Mouse (Mus musculus) kidney, adult 2 months (tissue): ENCODE data around the gene Cgrrf1.

Experiments
- CTCF ChIP-seq: fragments of 200-500 bp; conservative IDR thresholded peaks from 2 replicates; pipeline ENCODE4 v1.5.1; 2011; ENCODE audit warnings: low read depth, mild to moderate bottlenecking, control low read depth, low read length, moderate library complexity, mixed read lengths; ENCODE audit not compliant: insufficient read depth, insufficient read length
- POLR2A ChIP-seq: fragments of 200-500 bp; IDR thresholded peaks from one replicate; pipeline ENCODE4 v1.6.1; 2011; ENCODE audit warnings: low read depth, low read length, control low read depth

DNA sequence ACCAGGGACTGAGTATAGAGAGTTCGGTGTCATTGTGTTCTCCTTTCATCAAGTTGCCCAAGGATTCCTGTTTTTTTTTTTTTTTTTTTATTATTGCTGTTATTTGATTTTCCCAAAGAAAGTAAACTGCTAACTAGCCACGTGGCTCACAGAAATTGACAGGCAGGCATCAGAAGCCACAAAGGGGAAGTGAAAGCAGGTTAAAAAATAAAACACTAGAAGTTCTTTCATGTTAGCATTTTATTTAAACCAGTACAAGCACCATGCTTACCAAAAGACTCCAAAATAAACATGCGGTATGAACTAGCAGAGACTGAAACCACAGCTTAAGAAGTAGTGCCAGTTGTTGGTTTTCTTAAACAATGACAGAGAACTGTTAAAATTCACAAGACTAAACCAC, 24.0 kb upstream of the Cgrrf1 start:
- TF ChIP-seq CTCF (no peak), POLR2A (no peak)
